Mouse (Mus musculus): ENCODE data around the gene Gm37240.

DNA sequence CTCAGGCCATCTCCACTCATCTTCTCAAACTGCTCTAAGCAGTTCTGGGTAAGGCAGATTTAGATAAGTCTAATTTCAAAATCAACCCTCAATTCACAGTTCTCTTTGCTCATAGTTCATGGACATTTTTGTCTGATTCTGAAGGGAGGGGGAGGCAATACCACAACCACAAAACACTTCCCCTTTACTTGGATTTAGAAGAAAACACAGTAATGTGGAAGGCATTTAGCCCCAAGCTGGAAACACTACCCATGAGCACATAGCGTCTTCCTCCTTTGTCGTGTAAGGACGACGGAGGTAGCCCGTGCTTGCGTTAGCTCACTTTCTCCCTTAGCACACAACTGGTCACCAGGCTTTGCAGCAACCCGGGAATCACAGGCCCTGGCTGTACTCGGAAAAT lies 1383.0 kb downstream of the Gm37240 start:
- no peak for TF ChIP-seq MAFK (IDR thresholded peaks at IDR 0.05; ENCODE audit: insufficient read depth, low read depth, low read length)
- no peak for TF ChIP-seq ZC3H11A (IDR thresholded peaks at IDR 0.05; ENCODE audit: borderline replicate concordance, low read depth, low read length)
- TF ChIP-seq CHD2 (IDR thresholded peaks at IDR 0.05; ENCODE audit: low read depth, low read length) = no peak
- TF ChIP-seq HCFC1 (IDR thresholded peaks at IDR 0.05; ENCODE audit: borderline replicate concordance, insufficient read depth, low read length) = no peak
- no peak for TF ChIP-seq ZNF384 (IDR thresholded peaks at IDR 0.05; ENCODE audit: low read depth, low read length)

Measured in ES-E14 (cell line).